Mouse (Mus musculus) limb, embryonic 14.5 days (tissue): ENCODE results near the gene Hist2h3c2. TPM values are rescaled to one million over a fixed set of nuclear protein-coding genes. Genes with fewer than 3 reads are reported as not detected.

Experiments used
- ATAC-seq: fragments of 200-750 bp; cut with Nextera tagmentation; 2 replicates; pipeline ENCODE4 v1.8.0; 2017; ENCODE audit warnings: low read depth, moderate number of reproducible peaks, moderate TSS enrichment; ENCODE audit not compliant: low FRiP score
- DNase-seq: peaks from one replicate; pipeline ENCODE4 v3.0.0-alpha.2; 2015; ENCODE audit warnings: low spot score
- H3K27ac ChIP-seq: fragments of 300-500 bp; sonication (generic); replicated peaks from 2 replicates; pipeline ENCODE4 v1.5.1; 2014; ENCODE audit warnings: low read depth, mild to moderate bottlenecking, low read length, moderate library complexity, mixed read lengths
- H3K27me3 ChIP-seq: fragments of 300-500 bp; sonication (generic); 2 replicates; pipeline ENCODE4 v1.6.1; 2014; ENCODE audit warnings: low read length, mixed read lengths; ENCODE audit not compliant: control insufficient read depth, insufficient read depth
- H3K36me3 ChIP-seq: fragments of 300-500 bp; sonication (generic); 2 replicates; pipeline ENCODE4 v1.6.1; 2014; ENCODE audit warnings: mild to moderate bottlenecking, low read length, moderate library complexity, mixed read lengths; ENCODE audit not compliant: control insufficient read depth, insufficient read depth
- H3K4me1 ChIP-seq: fragments of 300-500 bp; sonication (generic); 2 replicates; pipeline ENCODE4 v1.6.1; 2014; ENCODE audit warnings: antibody characterized with exemption, low read length, mixed read lengths; ENCODE audit not compliant: control insufficient read depth, insufficient read depth
- H3K4me2 ChIP-seq: fragments of 300-500 bp; sonication (generic); replicated peaks from 2 replicates; pipeline ENCODE4 v1.6.1; 2014; ENCODE audit warnings: low read depth, mild to moderate bottlenecking, low read length, moderate library complexity; ENCODE audit not compliant: severe bottlenecking
- H3K4me3 ChIP-seq: fragments of 300-500 bp; sonication (generic); replicated peaks from 2 replicates; pipeline ENCODE4 v1.5.1; 2014; ENCODE audit warnings: low read length
- H3K9ac ChIP-seq: fragments of 300-500 bp; sonication (generic); 2 replicates; pipeline ENCODE4 v1.6.1; 2014; ENCODE audit warnings: mild to moderate bottlenecking, low read depth, low read length, moderate library complexity; ENCODE audit not compliant: severe bottlenecking
- H3K9me3 ChIP-seq: fragments of 300-500 bp; sonication (generic); 2 replicates; pipeline ENCODE4 v1.6.1; 2016; ENCODE audit warnings: low read length; ENCODE audit not compliant: control insufficient read depth
- POLR2A ChIP-seq: fragments of 200-500 bp; IDR thresholded peaks from 2 replicates; pipeline ENCODE4 v1.8.0; 2012; ENCODE audit warnings: inconsistent platforms, mild to moderate bottlenecking, moderate library complexity, borderline replicate concordance; ENCODE audit not compliant: insufficient read depth, insufficient read length; ENCODE audit errors: extremely low read depth
- WGBS: fragments of 180-500 bp; shearing (Covaris S2); extraction: QIAGEN DNeasy Blood & Tissue Kit; methylation state at CpG from one replicate; pipeline ENCODE4 v1.1.7; 2014; 5-methylcytosine and 5-hydroxymethylcytosine counted together
- microRNA-seq: library from miRNA; unstranded; fragments of <30 nt; microRNA quantifications from one replicate; pipeline ENCODE4, GENCODE M21; 2016
- polyA plus RNA-seq, 2 experiments: library from polyadenylated mRNA; depleted of rRNA in 1 of 2; stranded (reverse) in 1 of 2; unstranded in 1 of 2; fragments of >200 nt; fragmentation: Nextera tagmentation in 1 of 2; extraction: Ambion mirVana in 1 of 2; gene quantifications; 2 replicates each; pipeline versions ENCODE4 v1.2.1 to v1.2.3; 2012 to 2014

Hist2h3c2 gene
- polyA plus RNA-seq, 2 experiments, result 8.0 to 74.4 TPM

DNA sequence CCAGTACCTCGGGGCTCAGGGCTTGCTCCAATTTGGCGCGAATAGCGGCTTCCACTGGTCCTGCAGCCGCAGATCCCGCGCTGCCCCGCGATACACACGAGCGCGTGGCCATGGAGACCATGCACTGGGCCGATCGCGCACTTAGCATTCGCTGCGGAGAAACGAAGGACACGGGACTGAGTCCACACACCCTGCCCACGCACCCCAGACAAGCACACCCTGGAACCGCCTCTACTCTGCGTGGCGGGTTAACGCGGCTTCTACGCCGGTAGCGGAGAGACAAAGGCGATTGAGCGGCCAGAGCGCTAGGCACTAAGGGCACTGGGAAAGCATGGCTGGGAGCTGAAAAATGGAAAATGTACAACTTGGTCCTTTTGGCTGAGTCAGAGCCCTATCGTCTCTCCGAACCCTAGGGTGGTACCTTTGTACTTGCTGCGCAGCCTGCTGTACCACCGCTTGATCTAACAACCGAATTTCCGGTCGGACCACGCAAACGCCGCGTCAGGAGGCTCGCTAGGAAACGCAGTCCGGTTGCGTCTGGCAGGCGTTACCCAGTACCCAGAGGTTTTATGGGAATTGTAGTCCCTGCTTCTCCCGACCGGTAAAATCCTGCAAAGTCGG, 41.7 kb downstream of the Hist2h3c2 start:
- peak overlapping the region; percentile 95 for H3K4me2 ChIP-seq
- peak overlapping the region; percentile 96 for H3K27ac ChIP-seq
- H3K36me3 ChIP-seq, result no peaks in the 10 kb centered on the region
- no peaks in the 10 kb centered on the region for H3K9me3 ChIP-seq
- H3K4me3 ChIP-seq, result peak overlapping the region; percentile 68
- H3K27me3 ChIP-seq, result no peaks in the 10 kb centered on the region
- DNase-seq, result peak; percentile 95
- H3K4me1 ChIP-seq, result peaks cover 12% of the 10 kb centered on the region
- H3K9ac ChIP-seq, result peak overlapping the region; percentile 81
- ATAC-seq, result peak; percentile 96
- WGBS, result under 1% methylated on average over 49 of the region's 50 CpGs
- TF ChIP-seq POLR2A, result peak; percentile 91; the same call in 1 of the 2 replicates

DNA sequence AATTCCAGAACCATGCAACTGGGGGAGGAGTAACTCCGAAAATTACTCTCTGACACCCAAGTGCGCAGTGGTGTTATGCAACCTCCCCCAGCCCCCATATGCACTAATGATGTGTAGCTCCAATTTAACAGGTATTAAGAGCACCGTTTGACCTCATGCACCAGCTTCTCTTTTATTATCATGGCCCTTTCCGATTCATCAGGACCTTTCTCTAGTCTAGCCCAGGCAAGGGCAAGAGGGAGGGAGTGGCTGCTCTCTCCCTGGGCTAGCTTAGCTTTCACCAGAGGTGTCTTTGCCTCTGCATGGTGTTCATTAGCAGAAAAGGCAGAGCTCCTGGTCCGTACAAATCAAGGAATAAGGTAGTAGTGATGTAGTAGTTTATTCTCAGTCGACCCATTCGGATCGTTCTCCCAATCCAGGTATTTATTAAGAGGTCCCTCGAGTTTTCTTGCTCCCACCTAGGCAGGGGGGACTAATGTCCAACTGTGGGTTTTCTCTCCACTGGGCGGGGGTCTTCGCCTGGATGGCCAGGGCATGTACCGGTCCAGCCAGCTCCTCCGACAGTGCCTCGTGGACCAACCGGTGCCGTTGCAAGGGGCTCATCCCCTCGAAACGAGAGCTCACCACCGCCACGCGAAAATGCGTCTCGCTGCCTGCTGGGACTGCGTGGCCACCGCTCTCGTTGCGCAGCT, 42.3 kb downstream of the Hist2h3c2 start:
- no peaks in the 10 kb centered on the region for H3K27me3 ChIP-seq
- no peak; the same call in 1 of the 2 replicates for ATAC-seq
- peak overlapping the region; percentile 68 for H3K4me3 ChIP-seq
- no peak for DNase-seq
- H3K9ac ChIP-seq, result peak overlapping the region; percentile 81
- no peaks in the 10 kb centered on the region for H3K9me3 ChIP-seq
- peak overlapping the region; percentile 96 for H3K27ac ChIP-seq
- peak overlapping the region; percentile 95 for H3K4me2 ChIP-seq
- WGBS, result 17% methylated on average over 26 of the region's 27 CpGs
- no peak for TF ChIP-seq POLR2A
- H3K4me1 ChIP-seq, result peaks cover 12% of the 10 kb centered on the region
- 0 out of 2 replicates have a peak, but pooled peaks cover under 1% of the 10 kb centered on the region for H3K36me3 ChIP-seq

DNA sequence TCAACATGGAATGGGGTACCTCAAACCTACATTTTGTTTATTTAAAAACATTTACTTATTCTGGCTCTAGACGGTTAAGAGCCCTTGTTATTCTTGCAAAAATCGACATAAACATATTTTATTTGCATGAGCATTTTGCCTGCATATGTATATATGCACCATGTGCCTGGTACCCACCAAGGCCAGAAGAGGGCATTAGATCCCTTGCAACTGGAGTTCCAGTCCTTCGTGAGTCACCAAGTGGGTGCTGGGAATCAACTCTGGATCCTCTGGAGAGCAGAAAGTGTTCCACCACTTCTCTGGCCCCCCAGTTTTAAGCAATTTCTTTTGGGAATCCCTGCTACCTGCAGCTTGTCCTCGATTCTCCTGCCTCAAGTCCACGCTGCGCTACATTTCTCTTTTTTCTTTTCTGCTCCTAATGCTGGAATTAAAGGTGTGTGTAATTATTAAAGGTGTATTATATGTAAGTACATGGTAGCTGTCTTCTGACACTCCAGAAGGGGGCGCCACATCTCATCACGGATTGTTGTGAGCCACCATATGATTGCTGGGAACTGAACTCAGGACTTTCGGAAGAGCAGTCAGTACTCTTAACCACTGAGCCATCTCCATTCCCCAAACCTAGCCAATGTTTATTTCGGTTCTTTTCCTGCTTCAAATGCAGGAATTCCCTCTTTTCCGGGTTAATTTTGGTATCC, 43.2 kb downstream of the Hist2h3c2 start:
- Histone ChIP-seq H3K4me1 (peaks cover 12% of the 10 kb centered on the region), H3K27ac (no peak overlapping the region), H3K4me3 (no peak overlapping the region; the same call in 1 of the 2 replicates), H3K36me3 (0 out of 2 replicates have a peak, but pooled peaks cover 3% of the 10 kb centered on the region), H3K27me3 (no peaks in the 10 kb centered on the region), H3K9ac (no peak overlapping the region), H3K4me2 (no peak overlapping the region), H3K9me3 (no peaks in the 10 kb centered on the region)
- WGBS, result 89% methylated on average over 11 of the region's 11 CpGs
- ATAC-seq (no peak), DNase-seq (no peak)
- TF ChIP-seq POLR2A, result no peak

DNA sequence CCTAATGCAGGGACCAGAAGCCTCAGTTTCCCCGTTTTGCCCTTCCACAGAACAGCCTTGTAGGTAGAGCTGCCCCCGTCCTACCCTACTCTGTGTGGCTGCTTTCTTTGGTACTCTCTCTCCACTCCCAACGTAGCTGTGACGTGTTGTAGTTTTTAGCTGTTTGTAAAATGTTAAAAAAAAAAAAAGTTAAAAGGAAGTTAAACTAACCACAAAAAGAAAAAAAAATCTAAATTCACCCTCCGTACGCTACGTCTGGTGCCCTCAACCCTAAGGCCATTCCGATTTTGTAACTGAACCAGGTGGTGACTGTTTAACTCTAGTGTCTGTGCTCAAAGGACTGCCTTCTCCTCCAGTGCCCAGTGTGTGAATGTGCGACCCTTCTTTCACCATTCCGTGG, 44.0 kb downstream of the Hist2h3c2 start:
- Histone ChIP-seq H3K4me1 (peaks cover 12% of the 10 kb centered on the region), H3K27me3 (no peaks in the 10 kb centered on the region), H3K36me3 (0 out of 2 replicates have a peak, but pooled peaks cover 3% of the 10 kb centered on the region), H3K9me3 (no peaks in the 10 kb centered on the region), H3K4me3 (no peak overlapping the region), H3K4me2 (no peak overlapping the region), H3K27ac (no peak overlapping the region), H3K9ac (no peak overlapping the region)
- no peak for DNase-seq
- no peak for TF ChIP-seq POLR2A
- WGBS, result 79% methylated on average over 10 of the region's 10 CpGs
- ATAC-seq, result no peak

DNA sequence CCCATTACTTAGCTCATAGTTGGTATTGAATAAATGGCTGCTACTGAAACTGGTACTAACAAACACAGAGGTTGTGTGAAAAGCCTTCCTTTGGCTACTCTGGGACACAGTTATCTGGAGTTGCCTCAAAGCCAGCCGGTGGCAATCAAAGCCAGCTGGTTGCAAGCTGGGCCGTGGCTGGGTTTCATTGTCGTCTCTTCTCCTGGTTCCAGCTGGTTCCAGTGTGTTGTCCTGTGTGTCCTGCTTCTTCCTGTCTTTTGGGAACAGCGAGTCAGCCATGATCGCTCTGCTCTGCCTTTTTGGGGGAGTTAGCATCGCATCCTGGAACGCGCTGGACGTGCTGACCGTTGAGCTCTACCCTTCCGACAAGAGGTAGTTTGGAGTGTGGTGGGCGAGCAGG, 46.0 kb downstream of the Hist2h3c2 start:
- H3K9ac ChIP-seq, result no peak overlapping the region
- no peak overlapping the region for H3K27ac ChIP-seq
- H3K4me2 ChIP-seq, result no peak overlapping the region
- DNase-seq, result no peak
- no peaks in the 10 kb centered on the region for H3K27me3 ChIP-seq
- ATAC-seq, result no peak
- no peaks in the 10 kb centered on the region for H3K9me3 ChIP-seq
- TF ChIP-seq POLR2A, result no peak
- H3K4me1 ChIP-seq, result peaks cover 10% of the 10 kb centered on the region
- 0 out of 2 replicates have a peak, but pooled peaks cover 6% of the 10 kb centered on the region for H3K36me3 ChIP-seq
- no peak overlapping the region for H3K4me3 ChIP-seq
- WGBS, result 45% methylated on average over 12 of the region's 12 CpGs

Small RNA genes lying within 50 kb of the gene (microRNA-seq; reads per million reads assigned to microRNA genes)
- gene Gm44492 (not detected), gene Gm47311 (not detected), gene Gm47313 (not detected)

Other genes starting within 250 kb of the Hist2h3c2 start
- gene Plekho1, start 243.1 kb downstream of the Hist2h3c2 start, polyA plus RNA-seq (2012; rRNA removed), result 115 and 120 TPM in 2 replicates
- gene Plekho1, start 243.1 kb downstream of the Hist2h3c2 start, polyA plus RNA-seq (2014; fragmentation: Nextera tagmentation; extraction: Ambion mirVana), result 38.0 and 47.8 TPM in 2 replicates
- 13.8 and 16.5 TPM in 2 replicates for gene Vps45, start 180.7 kb downstream of the Hist2h3c2 start, polyA plus RNA-seq (2012; rRNA removed)
- gene Vps45, start 180.7 kb downstream of the Hist2h3c2 start, polyA plus RNA-seq (2014; fragmentation: Nextera tagmentation; extraction: Ambion mirVana), result 26.9 and 27.0 TPM in 2 replicates
- gene Otud7b, start 134.6 kb downstream of the Hist2h3c2 start, polyA plus RNA-seq (2012; rRNA removed), result 14.0 and 14.3 TPM in 2 replicates
- gene Otud7b, start 134.6 kb downstream of the Hist2h3c2 start, polyA plus RNA-seq (2014; fragmentation: Nextera tagmentation; extraction: Ambion mirVana), result 20.9 and 24.7 TPM in 2 replicates
- gene Mtmr11, start 77.1 kb downstream of the Hist2h3c2 start, polyA plus RNA-seq (2012; rRNA removed), result 42.9 and 44.9 TPM in 2 replicates
- gene Mtmr11, start 77.1 kb downstream of the Hist2h3c2 start, polyA plus RNA-seq (2014; fragmentation: Nextera tagmentation; extraction: Ambion mirVana), result 27.5 and 34.1 TPM in 2 replicates
- gene Sf3b4, start 66.8 kb downstream of the Hist2h3c2 start, polyA plus RNA-seq (2012; rRNA removed), result 126 and 185 TPM in 2 replicates
- gene Sf3b4, start 66.8 kb downstream of the Hist2h3c2 start, polyA plus RNA-seq (2014; fragmentation: Nextera tagmentation; extraction: Ambion mirVana), result 173 and 179 TPM in 2 replicates
- 13.2 and 13.8 TPM in 2 replicates for gene Sv2a, start 58.0 kb downstream of the Hist2h3c2 start, polyA plus RNA-seq (2012; rRNA removed)
- 3.6 and 3.8 TPM in 2 replicates for gene Sv2a, start 58.0 kb downstream of the Hist2h3c2 start, polyA plus RNA-seq (2014; fragmentation: Nextera tagmentation; extraction: Ambion mirVana)
- 38.8 and 43.9 TPM in 2 replicates for gene Bola1, start 19.4 kb downstream of the Hist2h3c2 start, polyA plus RNA-seq (2012; rRNA removed)
- gene Bola1, start 19.4 kb downstream of the Hist2h3c2 start, polyA plus RNA-seq (2014; fragmentation: Nextera tagmentation; extraction: Ambion mirVana), result 47.7 and 60.2 TPM in 2 replicates
- 1.7 and 2.7 TPM in 2 replicates for gene Hist2h2ab, start 19.3 kb downstream of the Hist2h3c2 start, polyA plus RNA-seq (2012; rRNA removed)
- 0.99 and 1.3 TPM in 2 replicates for gene Hist2h2ab, start 19.3 kb downstream of the Hist2h3c2 start, polyA plus RNA-seq (2014; fragmentation: Nextera tagmentation; extraction: Ambion mirVana)
- gene Hist2h2ac, start 18.2 kb downstream of the Hist2h3c2 start, polyA plus RNA-seq (2012; rRNA removed), result 11.8 and 14.2 TPM in 2 replicates
- 7.0 and 8.9 TPM in 2 replicates for gene Hist2h2ac, start 18.2 kb downstream of the Hist2h3c2 start, polyA plus RNA-seq (2014; fragmentation: Nextera tagmentation; extraction: Ambion mirVana)
- 8.5 TPM in 2 replicates for gene Hist2h2be, start 18.0 kb downstream of the Hist2h3c2 start, polyA plus RNA-seq (2012; rRNA removed)
- gene Hist2h2be, start 18.0 kb downstream of the Hist2h3c2 start, polyA plus RNA-seq (2014; fragmentation: Nextera tagmentation; extraction: Ambion mirVana), result 5.2 and 7.5 TPM in 2 replicates
- gene Hist2h2aa2, start 1.1 kb upstream of the Hist2h3c2 start, polyA plus RNA-seq (2012; rRNA removed), result 9.7 and 28.1 TPM in 2 replicates
- gene Hist2h2aa2, start 1.1 kb upstream of the Hist2h3c2 start, polyA plus RNA-seq (2014; fragmentation: Nextera tagmentation; extraction: Ambion mirVana), result 30.9 and 33.1 TPM in 2 replicates
- gene Hist2h2aa1, start 6.4 kb upstream of the Hist2h3c2 start, polyA plus RNA-seq (2012; rRNA removed), result 44.2 and 73.5 TPM in 2 replicates
- gene Hist2h2aa1, start 6.4 kb upstream of the Hist2h3c2 start, polyA plus RNA-seq (2014; fragmentation: Nextera tagmentation; extraction: Ambion mirVana), result 18.1 and 21.2 TPM in 2 replicates
- not detected in 2 replicates for gene Hist2h3c1, start 7.6 kb upstream of the Hist2h3c2 start, polyA plus RNA-seq (2012; rRNA removed)
- gene Hist2h3c1, start 7.6 kb upstream of the Hist2h3c2 start, polyA plus RNA-seq (2014; fragmentation: Nextera tagmentation; extraction: Ambion mirVana), result 0.66 and 2.4 TPM in 2 replicates
- gene Hist2h4, start 24.2 kb upstream of the Hist2h3c2 start, polyA plus RNA-seq (2012; rRNA removed), result 5.9 and 6.4 TPM in 2 replicates
- 8.5 and 11.1 TPM in 2 replicates for gene Hist2h4, start 24.2 kb upstream of the Hist2h3c2 start, polyA plus RNA-seq (2014; fragmentation: Nextera tagmentation; extraction: Ambion mirVana)
- 85.3 and 112 TPM in 2 replicates for gene Hist2h3b, start 29.5 kb upstream of the Hist2h3c2 start, polyA plus RNA-seq (2012; rRNA removed)
- 63.1 and 72.3 TPM in 2 replicates for gene Hist2h3b, start 29.5 kb upstream of the Hist2h3c2 start, polyA plus RNA-seq (2014; fragmentation: Nextera tagmentation; extraction: Ambion mirVana)
- gene Hist2h2bb, start 30.6 kb upstream of the Hist2h3c2 start, polyA plus RNA-seq (2012; rRNA removed), result 14.3 and 15.4 TPM in 2 replicates
- gene Hist2h2bb, start 30.6 kb upstream of the Hist2h3c2 start, polyA plus RNA-seq (2014; fragmentation: Nextera tagmentation; extraction: Ambion mirVana), result 15.5 and 16.1 TPM in 2 replicates
- gene Fcgr1, start 54.8 kb upstream of the Hist2h3c2 start, polyA plus RNA-seq (2012; rRNA removed), result 2.8 and 3.1 TPM in 2 replicates
- gene Fcgr1, start 54.8 kb upstream of the Hist2h3c2 start, polyA plus RNA-seq (2014; fragmentation: Nextera tagmentation; extraction: Ambion mirVana), result 3.3 and 3.9 TPM in 2 replicates
- gene BC107364, start 213.2 kb upstream of the Hist2h3c2 start, polyA plus RNA-seq (2012; rRNA removed), result 0.10 TPM in 1 of 2 replicates, not detected in the other
- 0.40 TPM in 1 of 2 replicates, not detected in the other for gene BC107364, start 213.2 kb upstream of the Hist2h3c2 start, polyA plus RNA-seq (2014; fragmentation: Nextera tagmentation; extraction: Ambion mirVana)